Mouse (Mus musculus) R1 (cell line): ENCODE results near the gene Sox6.
A peak's percentile ranks its signal among the peaks of the same experiment; 100 is the strongest.

Experiments
- DNase-seq: peaks from one replicate; pipeline ENCODE4 v3.0.0-alpha.2; 2018; ENCODE audit warnings: low read depth, low spot score

Sox6 gene

DNA sequence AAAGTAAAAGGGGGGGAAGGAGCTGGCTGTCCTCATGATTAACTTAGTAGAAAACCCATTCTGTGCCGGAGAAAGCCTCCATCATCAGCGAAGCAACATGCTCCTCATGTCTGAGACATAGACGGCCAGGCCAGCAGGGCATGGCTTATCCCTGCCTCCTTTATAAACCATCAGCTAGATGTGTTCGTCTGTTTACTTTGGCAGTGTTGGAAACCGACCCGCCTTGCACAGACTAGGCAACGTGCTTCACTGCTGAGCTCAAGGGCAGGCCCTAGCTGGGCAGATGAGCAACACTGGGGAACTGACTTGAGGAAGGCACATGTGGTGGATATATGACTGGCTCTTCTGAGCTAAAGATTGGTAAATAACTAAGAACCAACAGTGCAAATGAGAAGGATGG lies 538.4 kb downstream of the Sox6 start:
- no peak for DNase-seq

DNA sequence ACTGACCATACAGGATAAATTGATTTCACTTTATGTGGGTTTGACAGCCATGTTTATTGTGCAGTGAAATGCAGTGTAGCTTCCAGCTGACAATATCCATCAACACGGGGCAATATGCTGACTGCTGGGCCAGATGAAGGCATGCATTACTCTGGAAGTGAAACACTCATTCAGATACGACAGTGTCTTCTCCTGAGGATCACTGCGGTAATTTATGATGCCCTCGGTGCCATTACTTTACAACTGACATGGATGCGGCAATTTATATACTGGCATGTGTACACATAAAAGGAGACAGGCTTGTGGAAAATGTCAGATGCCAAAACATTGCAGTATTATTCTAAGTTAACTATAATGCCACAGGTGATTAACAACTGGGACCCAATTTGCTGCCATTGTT lies 546.9 kb downstream of the Sox6 start:
- no peak for DNase-seq

GRCm38 (mm10) chr7:115489608-115490007 lies 549.0 kb downstream of the Sox6 start:
- no peak for DNase-seq

DNA sequence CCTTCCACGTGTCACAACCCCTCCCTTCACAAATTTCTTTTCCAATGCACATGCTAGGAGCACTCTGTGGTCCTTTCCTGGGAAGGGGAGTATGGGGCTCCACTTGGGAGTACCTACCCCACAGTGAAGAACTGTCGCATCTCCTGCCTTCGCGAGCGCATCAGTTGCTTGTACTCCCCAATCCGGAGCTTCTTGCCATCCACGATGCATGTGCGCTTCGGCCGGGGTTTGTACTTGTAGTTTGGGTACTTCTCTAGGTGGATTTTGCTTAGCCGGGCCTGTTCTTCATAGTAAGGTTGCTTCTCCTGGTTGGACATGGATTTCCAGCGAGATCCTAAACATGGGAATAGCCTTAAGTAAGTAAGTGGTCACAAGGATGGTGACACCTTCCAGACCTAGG lies 552.2 kb downstream of the Sox6 start:
- DNase-seq, result no peak

- DNase-seq, result no peak
These were observed 552.8 kb downstream of the Sox6 start for GRCm38 (mm10) chr7:115485664-115486409.

- DNase-seq, result no peak
These were observed 560.8 kb downstream of the Sox6 start for GRCm38 (mm10) chr7:115477763-115478162.

- no peak for DNase-seq
These were observed 561.5 kb downstream of the Sox6 start for GRCm38 (mm10) chr7:115476881-115477665.

DNA sequence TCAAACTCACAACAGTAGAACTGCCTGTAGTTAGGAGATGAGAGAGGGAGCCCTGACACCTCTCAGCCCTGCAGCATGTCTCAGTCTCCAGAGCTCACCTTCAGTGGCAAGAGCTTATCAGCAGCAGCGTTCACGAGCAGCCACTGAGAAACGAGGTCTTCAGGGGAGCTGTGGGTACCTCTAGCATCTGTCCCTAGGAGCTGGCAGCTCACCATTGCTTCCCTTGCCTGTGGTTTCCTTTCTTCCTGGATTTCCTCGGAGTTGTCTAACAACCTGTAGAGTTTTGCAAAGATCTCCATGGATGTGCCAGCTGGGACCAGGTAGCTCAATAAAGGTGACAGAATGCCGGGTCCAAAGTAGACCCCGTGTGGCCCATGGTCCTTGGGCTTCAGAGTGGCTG lies 563.4 kb downstream of the Sox6 start:
- DNase-seq, result no peak

GRCm38 (mm10) chr7:115474115-115474514 lies 564.5 kb downstream of the Sox6 start:
- no peak for DNase-seq

- no peak for DNase-seq
These were observed 565.7 kb downstream of the Sox6 start for GRCm38 (mm10) chr7:115472850-115473249.

DNA sequence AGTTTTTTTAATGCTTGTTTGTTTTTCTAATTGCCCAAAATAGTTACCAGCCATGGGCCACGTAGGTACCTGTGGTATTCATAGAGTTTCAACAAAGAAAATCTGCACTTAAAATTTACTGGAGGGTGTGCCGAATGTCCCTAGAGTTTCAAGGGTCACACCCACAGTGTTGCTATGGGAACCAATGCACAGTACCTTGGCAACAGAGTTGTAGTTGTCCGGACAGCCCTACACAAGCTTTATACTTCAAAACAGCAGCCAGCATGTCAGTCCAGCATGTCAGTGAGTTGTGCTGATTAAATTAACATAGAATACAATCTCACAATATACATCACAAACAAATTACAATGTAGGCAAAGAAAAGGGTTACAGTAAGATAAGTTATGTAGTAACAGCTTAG lies 567.1 kb downstream of the Sox6 start:
- DNase-seq, result peak; percentile 69

DNA sequence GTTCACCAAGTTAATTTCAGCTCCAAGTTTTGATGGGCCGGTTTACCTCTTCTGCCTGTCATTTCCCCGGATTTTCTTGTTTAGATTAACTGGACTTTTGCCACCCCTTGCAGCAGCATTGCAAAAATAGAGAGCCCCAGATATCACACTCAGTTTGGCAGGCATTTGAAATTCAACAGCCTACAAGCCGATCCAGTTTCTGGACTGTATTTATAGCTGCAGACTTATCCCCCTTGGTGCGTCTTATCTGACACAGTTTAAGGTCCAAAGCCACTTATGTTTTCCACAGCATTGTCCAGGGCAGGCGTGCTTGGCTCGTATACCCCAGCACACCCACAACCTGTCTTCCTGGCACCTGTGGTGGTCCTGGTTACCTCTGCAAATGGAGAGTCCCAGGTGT lies 571.8 kb downstream of the Sox6 start:
- DNase-seq, result no peak

DNA sequence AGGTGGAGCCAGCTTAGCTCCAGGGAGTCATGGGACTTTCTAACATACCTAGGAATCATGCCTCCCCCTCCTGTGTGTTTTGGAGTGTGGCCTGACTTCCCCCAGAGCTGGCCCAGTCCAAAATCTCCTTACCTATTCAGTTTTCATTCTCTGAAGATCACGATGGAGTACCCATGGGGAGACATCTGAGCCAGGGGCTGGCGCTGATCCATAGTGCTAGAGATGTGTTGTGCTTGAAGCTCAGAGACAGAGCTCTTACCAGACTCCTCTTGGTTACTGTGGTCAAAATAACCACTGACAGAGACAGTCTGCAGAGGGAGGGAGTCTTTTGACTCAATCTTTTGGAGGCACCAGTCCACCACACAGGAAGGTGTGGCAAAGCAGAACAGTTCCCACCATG lies 575.2 kb downstream of the Sox6 start:
- no peak for DNase-seq

DNA sequence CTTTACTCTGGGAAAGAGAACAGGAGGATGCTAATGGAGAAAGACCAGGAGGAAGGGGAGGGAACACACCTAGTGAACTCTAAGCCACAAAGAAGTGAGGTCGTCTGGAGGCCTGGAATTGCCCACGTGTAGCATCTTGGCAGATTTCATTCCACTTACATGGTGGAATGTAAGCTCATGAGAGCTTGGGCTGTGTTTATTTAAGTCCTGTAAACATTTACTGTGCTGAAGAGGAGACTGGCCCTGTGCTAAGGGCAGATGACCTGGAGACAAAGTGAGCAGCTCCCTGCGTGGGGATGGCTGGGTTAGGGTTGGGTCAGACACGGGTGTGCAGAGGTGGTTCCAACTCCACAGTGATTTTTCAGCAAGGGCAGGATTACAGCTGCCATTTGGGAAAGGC lies 576.3 kb downstream of the Sox6 start:
- DNase-seq, result no peak

DNA sequence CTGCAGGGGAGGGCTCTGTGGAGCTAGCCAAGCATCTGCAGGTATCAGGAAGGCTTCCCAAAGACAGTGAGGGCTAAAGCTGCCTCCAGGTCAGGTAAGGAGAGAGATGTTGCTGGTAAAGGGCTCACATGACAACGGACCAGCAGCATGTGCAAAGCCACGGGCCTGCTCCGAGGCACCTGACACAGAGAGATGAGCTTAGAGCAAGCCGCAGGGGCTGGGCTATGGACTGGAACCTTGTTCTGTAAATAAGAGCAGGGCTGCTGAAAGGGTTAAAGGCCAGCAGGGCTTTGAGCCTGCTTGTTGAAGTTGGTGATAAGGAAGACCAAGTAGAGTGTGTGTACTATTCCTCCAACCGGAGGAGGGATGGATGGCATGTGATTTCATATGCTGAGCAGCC lies 583.6 kb downstream of the Sox6 start:
- no peak for DNase-seq

DNA sequence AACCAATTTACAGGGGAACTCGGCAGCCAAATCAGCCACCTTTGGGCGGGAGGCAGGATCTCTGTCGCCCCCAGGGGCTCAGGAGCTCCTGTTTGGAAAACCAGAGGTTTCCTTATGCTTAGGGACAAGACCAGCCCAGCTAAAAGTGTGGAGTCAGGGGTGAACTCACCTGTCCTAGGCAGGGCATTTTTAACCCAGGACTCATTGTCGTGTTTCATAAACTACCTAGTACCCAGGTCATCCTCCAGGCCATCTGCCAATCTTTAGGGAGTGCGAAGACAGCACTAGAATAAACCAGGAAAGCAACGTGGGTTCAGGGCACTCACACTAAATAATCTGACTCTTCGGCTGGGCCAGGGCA lies 584.9 kb downstream of the Sox6 start:
- DNase-seq, result no peak

DNA sequence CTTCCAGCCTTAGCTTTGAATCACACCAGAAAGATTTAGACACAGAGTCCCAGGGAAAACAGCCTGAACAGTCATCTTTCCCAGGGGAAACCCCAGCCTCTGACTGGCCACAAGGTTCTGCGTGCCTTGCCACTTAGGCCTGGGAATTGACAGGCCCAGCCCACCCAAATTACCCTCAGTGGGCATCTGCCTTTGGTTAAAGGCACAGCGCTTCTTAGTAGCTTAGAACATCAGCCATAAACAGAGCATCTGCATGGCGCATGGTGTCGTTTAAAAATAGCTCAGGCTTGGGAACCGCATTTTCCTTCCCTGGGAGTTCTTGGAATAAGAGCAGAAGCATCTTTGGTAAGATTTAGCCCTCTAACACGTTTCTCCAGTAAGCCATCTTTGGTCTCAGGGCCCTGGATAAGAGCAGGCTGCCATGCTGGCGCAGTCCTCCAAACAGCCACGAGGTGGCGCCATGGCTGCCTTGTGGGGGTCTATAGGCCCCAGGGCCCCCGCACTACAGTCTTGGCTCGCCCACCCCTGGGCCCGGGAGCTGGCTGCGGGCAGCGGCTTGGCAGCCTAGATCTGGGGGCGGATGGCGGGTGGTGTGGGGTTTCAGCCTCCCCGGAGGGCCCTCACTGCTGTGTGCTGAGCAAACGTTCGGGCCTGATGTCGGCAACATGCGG lies 585.4 kb downstream of the Sox6 start:
- DNase-seq, result peak; percentile 78

DNA sequence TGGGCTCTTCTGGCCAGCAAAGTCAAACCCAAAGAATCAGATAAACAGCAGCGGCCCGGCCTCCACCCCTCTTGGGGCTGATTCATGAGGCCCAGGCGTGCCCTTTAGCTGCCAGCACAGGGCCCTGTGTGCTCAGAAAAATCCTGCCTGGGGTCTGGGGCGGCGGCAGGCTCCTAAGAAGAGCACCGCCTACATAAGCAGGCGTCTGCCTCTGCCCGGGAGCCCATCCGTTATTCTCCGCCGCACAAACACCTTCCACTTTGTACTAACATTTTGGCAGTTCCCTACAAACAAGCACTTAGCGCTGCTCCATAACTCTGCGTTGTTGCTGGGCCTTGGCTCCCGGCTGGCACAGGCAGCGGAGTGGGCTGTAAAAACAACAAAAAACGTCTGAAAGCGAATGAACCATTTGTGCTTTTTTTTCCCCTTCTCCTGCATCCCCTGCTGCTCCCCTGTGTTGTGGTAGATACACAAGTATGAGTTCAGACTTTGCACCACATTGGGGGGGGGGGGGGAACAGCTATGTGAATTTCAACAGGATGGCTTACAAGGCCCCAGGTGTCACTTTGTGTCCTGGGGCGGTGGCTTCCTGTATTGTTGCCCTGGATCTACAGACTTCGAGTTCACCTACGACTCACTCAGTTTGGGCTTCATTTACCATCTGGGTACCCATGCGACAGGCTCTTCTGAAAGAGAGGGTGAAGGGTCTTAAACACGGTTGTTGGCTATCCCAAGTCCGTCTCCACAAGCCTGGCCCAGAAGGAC lies 588.0 kb downstream of the Sox6 start:
- peak; percentile 17 for DNase-seq

- DNase-seq, result no peak
These were observed 590.1 kb downstream of the Sox6 start for GRCm38 (mm10) chr7:115448403-115449025.

DNA sequence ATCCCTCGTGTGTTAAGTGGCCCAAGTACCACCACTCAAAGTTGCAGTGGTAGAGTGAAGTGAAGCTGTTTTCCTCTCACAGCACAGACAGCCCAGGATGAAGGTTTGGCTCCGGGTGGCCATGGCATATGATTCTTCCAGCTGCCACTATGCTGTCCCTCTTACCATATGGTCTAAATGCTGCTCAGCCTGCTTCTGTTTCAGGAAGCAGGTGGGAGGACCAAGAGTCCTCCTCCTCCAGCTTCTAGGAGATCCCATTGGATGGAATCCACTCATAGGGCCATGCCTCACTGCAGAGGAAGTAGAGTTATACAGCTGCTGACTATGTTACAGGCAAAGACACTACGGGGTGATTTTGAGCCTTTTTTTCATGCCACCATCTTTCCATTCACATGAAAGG lies 591.5 kb downstream of the Sox6 start:
- no peak for DNase-seq

DNA sequence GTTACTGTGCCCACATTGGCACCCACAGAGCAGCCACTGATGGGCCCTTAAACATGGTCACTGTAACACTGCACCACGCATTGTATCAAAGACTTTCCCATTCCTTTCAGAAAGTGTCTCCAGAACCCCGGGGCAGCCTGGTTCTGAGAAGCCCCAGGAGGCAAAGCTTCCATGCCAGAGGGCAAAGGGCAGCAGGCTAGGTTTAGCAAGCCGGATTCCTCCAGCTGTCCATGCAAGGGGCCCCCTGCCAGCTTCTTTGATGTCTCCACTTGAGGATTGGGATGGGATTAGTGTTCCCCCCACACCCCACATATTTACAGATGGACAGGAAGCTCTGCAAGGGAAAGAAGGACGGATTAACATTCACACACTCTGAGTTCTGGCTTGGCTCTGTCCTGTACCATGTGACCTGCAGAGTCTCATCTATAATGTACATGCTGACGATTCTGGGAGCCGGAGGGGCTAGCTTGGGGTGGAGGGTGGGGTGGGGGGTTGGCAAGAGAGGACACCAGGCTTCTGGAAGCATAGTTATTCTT lies 592.0 kb downstream of the Sox6 start:
- no peak for DNase-seq
